Mouse (Mus musculus) heart, adult 9 months (tissue): ENCODE results near the gene Zfp536.

ENCODE experiments used
- DNase-seq, 2 experiments: peaks; one replicate each; pipeline ENCODE4 v3.0.0; 2022; ENCODE audit warnings: low spot score in 2 of 2

The Zfp536 gene

DNA sequence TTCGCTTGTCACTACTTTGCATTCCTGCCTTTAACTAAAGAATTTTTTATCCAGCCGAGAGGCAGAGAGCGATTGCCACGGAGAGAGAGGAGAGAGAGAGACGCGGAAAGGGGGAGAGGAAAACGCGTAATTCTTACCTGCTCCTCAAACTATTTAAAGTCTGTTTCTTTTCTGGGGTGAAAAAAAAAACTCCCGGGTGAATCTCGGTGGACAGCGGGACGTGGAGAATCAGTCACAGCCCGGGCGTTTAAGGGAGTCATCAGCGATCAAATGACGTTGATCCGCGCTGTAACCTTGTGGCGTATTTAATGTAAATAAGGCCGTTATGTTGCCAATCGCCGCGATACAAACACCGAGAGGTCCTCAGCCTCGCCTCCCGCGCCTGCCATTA lies at the start of gene Zfp536:
Zfp536 (minus strand) TSS at position 330 of the 391 bp plus-strand sequence.
- no peak for DNase-seq

DNA sequence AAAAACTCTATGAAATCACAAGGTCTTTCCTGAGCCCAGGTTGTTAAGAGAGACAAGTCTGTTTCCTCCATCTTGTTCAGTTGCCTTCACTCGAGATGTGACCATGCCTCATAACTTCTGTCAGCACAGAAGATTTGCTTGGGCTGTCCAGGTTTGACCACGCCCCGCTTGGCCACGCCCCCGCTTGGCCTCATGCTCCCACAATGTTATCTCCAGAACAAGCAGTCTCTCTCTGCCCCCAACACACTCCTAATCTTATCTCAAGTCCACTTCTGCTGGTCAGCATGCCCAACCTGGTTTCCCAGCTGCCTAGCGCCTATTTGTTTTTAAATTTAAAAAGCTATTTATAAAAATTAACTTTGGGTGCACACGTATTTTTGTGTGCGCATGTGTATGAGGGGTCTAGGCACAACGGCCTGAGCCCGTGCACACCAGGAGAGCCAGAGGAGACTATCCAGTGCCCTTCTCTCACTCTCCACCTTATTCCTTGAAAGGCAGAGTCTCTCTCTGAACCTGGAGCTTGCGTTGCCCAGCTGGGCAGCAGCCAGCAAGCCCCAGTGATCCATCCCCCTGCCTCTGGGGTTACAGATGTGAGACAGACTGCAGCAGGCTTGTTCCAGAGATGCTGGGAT lies 47.3 kb upstream of the Zfp536 start:
- DNase-seq: peak in 1 of 2 experiments; percentile 6

DNA sequence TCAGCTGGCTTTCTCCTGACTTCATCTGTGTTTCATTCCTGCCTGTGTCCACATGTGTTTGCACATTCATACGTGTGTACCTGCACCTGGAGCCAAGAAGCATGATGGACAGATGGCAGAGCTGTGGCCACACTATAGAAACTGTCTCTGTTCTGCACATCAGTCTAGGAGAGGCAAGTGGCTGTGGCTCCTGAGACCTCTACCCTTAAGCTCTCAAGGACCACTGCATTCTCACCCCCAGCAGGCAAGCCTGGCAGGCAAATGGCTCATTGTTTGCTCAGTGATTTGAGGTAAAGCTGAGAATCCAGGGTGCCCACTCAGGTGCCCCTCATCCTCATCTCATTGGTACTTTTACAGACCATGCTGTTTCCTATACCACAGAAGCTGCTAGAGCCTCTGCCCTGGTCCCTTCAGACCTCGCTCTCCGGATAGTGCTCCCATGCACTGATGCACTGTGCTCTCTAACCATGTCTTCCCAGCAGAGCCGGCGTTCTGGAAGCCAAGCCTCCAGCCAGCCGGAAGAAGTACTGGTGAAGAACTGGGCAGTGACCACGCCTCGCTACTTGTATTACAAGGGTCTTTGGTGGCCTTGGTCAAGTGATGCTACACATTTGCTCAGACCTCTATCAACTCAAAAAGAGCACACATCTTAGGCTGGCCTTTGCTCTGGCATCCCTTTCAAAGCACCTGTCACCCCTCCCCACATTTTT lies 45.3 kb upstream of the Zfp536 start:
- no peak for DNase-seq

DNA sequence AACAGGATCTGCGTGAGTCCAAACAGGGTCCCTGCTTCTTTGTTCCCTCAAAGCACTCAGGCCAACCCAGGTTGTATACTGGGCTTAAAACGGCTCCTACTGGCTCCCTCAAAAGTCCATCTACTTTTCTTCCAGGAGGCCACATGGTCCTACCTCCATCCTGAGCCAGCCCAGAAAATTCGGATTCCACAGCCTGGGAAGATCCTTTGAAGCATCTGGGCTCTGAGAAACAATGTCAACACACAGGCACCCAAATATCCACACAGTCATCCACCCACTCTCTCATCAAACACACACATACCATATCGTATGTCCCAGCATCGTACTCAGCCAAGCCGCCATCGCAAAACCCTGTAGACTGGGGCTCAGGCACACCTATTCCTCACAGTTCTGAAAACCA lies 43.5 kb upstream of the Zfp536 start:
- no peak for DNase-seq

DNA sequence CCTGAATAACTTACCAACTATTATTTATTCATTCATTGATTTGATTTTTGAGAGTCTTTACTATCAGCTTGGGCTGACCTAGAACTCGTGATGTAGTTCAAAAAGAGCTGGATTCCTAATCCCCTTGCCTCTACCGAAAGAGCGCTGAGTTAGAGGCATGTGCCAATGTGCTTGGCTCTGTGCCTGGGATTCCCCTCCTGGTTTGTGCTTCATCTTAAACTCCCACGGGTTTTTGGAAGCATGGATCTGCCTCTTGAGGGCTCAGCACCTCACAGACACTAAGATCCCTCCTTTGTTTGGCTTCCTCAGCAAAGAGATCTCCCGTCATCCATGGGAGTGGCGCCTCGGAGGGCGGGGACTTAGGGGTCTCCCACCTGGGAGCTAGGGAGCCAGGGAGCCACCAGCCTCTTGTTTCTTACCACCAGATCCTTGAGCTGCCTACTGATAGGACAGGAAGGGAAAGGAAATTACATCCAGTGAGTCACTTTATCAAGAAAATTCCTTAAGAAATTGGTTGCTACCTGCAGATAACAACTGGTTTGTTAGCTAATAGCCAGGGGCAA lies 41.5 kb upstream of the Zfp536 start:
- no peak for DNase-seq

DNA sequence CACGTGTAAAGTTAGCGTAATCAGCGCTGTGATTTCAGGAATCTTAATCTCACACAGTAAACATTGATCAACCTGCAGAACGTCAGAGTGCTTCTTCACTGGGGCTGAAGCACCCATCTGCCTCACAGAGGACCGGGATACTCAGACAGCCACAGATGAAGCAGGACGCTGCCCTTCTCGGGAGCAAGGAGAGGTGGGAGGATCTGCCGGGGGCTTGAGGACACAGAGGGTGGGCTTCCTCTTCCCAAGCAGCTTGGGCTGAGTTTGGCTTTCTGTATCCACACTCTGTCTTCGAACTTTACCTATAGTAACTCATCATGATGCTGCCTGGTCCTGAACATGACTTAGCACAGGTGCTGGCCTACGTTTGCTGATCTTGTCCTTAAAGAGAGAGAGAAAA lies 40.2 kb upstream of the Zfp536 start:
- DNase-seq: no peak

DNA sequence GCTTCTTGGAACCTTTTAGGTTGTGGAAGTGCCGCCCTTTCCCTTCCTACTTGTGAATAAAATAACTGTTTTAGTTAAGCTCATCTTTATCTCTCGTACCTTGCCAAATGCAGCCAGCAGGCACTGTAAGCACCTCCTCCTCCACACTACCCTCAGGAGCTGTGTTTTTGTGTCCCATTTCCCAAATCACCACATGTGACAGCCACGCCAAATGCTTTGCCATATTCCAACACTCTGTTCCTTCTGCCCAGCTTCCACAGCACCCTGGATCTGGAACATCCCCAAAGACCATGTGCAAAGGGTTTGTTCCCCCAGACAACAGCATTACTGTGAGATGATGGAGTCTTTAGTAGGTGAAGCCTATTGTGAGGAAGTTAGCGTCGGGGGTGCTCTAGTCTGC lies 36.5 kb upstream of the Zfp536 start:
- no peak for DNase-seq

DNA sequence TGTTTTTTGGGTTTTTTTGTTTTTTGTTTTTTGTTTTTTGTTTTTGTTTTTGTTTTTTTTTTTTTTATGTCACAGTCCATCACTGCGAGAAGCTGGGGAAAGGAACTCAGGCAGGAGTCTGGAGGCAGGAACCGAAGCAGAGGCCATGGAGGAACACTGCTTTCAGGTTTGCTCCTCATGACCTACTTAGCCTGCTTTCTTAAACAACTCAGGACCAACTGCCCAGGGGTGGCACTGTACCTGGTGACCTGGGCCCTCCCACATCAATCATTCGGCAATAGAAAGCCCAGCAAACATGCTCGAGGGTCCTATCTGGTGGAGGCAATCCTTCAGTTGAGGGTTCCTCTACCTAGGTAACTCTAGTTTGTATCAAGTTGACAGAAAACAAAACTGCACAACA lies 35.6 kb upstream of the Zfp536 start:
- no peak for DNase-seq

DNA sequence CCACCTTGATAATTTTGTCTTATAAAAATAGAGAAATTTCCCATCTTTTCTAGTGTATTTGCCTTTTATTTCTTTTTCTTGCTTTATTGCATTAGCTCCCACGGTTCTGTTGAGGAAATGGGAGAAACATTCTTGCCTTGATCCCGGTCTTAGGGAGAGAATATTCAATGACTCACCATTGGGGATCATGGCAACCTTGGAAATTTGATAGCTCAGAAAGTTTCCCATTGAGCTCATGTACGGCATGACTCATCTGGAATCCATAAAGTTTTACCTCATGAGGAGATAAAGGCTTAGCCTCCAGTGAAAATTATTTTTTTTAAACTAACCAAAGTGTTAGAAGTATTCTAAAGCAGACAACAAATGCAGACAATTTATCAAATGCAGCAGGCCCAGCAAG lies 27.7 kb upstream of the Zfp536 start:
- DNase-seq: no peak

DNA sequence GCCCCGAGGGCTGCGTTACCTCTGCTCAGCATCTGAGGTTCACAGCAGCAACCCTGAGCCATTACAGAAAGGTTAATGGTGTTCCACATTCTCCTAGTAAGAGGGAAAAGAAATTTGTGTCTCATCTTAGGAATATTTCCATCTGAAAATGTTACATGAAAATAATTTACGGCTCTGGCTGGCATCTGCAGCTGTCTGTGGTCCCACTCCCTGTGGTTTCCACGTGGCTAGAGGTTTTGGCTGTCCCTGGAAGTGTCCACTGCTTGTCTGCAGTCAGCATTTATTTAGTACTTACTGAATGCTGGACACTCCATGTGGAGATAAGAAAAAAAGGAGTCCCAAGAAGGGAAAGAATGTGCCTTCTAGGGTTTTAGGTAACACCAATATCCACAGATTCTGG lies 15.3 kb upstream of the Zfp536 start:
- DNase-seq: no peak

DNA sequence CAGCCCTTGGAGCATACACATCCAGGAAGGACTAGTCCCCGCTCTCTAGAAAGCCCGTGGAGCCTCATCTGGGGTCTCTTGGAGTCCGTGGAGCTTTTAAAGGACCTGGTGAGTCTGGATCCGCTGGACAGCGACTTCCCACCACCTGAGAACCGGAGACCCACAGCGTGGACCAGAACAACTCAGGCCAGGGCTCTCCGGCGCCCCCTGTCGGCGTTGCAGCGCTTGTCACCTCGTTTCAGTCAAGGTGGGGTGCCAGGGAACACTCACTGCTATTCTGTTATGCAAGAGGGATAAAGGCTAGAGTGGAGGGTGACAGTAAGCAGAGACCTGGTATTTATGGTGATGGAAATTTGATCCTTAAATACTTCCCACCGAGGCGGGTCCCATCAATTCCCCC lies 2.1 kb upstream of the Zfp536 start:
- DNase-seq: peak in 1 of 2 experiments; percentile 27

DNA sequence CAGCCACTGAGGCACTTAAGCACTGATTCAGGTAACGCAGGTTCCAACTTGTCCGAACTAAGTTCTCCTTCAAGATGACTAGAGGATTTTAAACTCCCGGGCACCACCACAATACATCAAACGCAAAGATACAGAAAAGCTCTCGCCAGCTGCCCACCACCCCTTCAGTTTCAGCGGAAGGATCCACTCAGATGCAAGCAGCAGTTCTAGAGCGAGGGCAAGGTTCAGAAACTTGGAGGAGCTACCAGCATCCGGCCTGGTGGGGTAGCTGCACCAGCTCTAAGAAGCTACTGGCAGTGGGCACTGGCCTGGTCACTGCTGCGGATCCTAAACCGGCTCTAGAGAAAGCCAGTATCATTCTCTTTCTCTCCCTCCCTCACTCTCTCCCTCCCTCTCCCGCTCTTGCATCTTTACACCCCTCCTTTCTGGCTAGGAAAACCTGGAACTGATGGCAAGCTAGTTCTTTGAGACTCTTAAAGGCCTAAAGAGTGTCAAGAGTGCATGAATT lies 1.1 kb upstream of the Zfp536 start:
- DNase-seq: no peak

DNA sequence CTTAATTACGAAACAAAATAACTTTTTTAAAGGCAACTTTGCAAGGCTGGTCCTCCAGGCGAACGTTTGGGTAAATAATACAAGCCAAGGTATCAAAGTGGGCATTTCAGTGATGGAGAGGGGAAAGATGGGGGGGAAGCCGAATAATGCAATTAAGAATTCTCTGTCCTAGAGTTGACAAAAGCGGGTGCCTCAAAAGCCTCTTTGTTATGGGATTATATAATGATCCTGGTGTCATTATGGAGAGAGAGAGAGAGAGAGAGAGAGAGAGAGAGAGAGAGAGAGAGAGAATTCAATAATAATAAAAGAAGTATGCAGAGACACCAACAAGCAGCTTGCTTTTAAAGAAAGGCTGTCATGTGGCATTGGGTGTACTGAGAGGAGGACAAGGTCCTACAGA lies 465 bp upstream of the Zfp536 start:
- no peak for DNase-seq

DNA sequence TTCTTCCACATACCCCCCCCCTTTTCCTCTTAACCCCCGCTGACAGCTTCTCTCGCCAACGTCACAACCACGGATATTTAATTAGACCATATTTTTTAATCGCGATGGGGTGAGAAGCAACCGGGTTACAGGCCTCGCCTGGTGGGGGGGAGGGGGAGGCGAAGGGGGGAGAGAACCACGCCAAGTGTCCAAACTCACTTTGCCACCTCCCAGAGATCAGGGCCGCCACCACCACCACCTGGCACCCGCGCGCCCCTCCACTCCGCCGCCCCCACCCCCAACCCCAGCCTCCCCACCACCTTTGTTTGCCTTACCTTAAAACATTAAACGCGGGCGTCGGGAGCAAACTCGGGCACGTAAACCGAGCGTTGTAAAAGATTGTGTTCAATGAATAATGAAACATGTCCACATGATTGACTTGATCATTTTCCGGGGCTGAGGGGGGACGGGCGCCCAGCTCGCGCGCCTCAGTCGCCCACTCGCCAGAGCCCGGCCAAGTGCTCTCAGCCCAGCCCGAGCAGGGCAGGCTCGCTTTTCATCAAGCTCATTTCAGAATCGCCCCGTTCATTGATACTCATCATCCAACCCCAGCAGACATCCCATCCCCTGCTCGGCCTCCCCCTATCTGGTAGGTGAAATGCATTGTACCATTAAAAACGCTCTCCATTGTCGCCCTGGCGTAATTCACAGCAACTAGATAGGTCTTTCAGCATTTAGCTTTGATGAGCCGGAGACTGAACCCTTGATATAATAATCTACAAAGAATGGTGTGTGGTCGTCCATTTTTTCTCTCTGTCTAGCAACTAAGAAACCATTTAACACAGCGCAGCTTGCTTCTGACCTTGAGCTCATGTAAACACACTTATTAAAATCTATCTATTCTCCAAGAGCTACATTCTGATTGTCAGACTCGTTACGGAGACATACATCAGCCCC lies 797 bp downstream of the Zfp536 start:
- DNase-seq: no peak

DNA sequence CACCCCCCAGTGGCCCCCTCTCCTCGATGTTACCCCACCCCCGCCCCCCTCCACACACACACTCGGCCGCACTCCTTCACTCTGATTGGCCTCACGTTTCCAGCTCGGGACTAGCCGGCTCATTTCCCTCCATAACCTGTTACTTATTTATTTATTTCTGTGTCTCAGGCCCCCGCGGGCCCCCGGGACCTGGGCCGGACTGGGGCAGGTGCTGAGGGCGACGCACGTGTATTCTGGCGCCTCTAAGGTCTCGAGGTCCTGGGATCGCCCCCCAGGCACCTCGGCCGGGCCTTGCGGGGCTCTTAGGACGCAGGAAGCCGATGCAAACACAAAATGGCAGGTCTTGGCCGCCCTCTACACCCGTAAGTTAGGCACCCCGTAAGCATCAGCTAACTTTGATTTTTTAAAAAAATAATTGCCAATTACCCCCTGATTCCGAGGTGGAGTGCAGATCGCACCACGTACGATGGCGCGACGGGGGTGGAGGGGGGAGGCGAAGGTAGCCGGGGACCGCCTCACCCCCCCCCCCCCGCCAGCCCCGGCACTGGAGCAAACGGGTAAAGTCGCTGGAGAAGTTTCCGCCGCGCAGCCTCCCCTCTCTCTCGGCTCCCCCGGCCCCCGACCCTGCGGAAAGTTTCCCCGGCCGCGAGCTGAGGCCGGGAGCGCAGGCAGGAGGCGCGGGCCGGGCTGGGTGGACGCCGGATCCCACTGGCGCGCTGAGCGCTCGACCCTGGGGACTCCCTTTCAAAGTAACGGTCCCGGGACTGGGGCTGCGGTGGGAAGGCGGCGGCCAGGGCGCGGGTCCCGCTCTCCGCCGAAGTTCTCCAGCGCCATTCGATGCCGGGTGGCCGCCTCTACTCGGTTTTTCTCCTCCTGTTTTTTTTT lies 1.7 kb downstream of the Zfp536 start:
- DNase-seq: no peak

DNA sequence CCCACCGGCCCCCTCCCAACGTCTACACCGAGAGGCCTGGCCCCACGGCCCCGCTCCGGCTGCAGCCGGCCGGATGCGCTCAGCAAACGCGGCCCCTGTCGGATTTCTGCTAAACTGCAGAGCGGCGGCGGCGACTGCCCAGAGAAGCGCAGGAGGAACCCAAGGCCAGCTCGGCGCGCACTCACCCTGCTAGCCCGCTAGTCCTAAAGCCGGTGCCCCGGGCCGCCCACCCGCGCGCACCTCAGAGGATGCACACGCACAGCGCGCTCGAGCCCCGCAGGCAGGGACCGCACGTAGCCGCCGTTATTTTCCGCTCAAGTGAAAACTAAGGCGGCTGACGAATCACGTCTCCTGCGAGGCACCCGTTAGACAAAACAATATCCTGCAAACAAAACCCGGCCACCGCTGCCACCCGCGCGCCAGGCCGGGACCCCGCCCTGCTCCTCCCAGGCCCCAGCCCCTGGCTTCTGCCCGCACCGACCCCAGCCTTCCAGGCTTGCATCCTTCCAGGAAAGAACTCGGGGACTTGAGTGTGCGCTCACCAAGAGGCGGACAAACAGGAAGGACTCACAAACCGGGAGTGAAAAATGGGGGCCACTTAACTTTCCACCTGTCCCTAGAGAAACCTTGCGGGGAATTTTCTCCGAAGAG lies 2.9 kb downstream of the Zfp536 start:
- peak in 1 of 2 experiments; percentile 47 for DNase-seq

DNA sequence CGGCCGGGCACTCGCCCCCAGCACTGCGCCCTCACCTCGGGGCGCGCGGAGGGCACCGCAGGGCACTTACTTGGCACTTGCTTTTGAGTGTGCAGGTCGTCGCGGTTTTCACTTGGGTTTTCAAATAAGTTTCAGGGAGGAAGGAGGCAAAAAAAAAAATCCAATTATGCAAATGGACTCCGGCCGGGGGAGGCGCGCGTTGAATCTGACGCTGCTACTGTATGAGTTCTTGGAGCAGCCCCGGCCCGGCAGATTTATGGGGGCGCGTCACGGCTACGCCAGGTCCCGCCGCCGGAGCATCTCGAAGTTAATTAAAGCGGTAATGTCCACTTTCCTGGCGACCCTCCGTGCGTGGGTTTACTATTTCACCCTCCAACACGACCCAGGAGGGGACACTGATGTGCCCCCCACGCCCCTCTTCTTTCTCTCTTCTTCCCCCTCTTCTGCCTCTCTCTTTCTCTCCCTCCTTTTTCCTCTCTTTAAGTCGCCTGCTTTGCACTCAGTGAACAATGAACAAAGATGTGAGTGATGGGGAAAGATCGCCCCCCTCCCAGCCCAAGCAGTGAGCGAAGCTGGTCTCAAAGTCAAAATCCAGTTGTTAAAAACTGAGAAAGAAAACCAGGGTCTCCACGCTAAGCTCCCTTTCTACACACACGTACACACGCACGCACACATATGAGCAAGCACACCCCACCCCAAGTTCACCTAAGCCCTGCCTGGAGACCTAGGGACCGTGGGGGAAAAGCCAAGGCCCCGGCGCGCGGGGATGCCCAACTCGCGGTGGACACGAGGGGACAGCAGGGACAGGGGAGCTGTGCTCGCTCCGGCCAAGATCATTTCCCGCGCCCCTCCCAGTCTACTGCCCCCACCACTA lies 3.7 kb downstream of the Zfp536 start:
- DNase-seq: no peak

DNA sequence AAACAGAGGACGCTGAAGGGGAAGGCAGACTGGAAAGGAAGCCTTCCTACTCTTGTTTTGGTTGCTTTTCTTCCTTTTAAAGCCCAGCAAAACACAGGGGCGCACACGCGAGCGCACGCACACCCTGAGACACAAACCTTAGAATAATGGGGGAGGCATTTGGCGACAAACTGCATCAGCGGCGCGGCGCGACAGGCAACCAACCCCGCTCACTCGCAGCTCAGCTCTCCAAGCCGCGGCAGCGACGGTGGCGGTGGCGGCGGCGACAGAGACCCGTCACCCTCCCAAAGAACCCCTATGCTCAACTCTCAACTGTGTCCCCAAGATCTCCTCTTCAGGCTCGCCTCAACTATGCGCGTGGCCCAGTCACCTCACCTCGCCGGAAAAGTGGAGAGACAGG lies 4.4 kb downstream of the Zfp536 start:
- no peak for DNase-seq

DNA sequence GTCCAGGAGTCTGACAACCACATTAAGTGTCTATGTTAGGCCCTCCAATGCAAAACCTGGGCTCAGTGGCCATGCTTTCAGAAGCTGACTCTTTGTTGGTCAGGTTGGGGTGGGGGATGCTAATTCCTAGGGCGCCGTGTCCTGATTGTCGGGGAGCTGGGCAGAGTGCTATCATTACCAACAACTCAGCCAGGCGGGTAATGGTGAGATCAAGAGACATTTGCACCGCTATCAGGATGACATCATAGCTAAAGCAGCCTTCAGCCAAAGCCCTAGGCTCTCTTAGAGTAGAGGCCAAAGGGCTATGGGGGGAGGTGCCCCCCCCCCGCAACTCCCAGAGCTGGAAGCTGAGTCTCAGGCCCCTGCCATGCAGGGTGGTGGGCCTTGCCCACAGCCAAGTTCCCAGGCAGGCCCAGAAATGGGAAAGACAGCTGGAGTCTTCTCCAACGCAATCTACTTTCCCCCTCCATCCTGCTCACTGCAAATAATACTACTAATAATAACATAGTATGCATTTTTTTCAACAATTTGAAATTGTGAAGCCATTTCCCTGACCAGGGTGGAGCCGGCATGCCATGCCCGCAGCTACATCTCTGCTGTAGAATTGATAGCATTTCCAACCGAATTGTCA lies 5.0 kb downstream of the Zfp536 start:
- DNase-seq: no peak
